In genomic region chr2:118572183-118572836, GRCm38 (mm10) we compare ENCODE assay signal across 12 mouse cellular contexts.
"Had no signal": no experiment of that assay in that cellular context is flagged by ENCODE, and none has a peak within 500 bp of the region (broad histone marks: within the 10 kb centered on the region; RNA-seq: fewer than 3 reads in every experiment).

No protein-coding gene starts in this region.

- H3K4me1 ChIP-seq: kidney, embryonic 15.5 days; limb, embryonic 10.5 days; liver, embryonic 15.5 days; neural tube, embryonic 12.5 days had no signal

- H3K27ac ChIP-seq: kidney, embryonic 15.5 days; left cerebral cortex, adult 2 months; limb, embryonic 10.5 days; liver, embryonic 15.5 days; neural tube, embryonic 12.5 days had no signal

- H3K36me3 ChIP-seq: kidney, embryonic 15.5 days; limb, embryonic 10.5 days; liver, embryonic 15.5 days; neural tube, embryonic 12.5 days had no signal

- H3K9me3 ChIP-seq: kidney, embryonic 15.5 days; limb, embryonic 10.5 days; liver, embryonic 15.5 days; neural tube, embryonic 12.5 days had no signal

- H3K4me2 ChIP-seq: kidney, embryonic 15.5 days; liver, embryonic 11.5 days; liver, embryonic 15.5 days; neural tube, embryonic 12.5 days had no signal

- H3K27me3 ChIP-seq: kidney, embryonic 15.5 days; liver, embryonic 15.5 days; neural tube, embryonic 12.5 days had no signal

- H3K9ac ChIP-seq: kidney, embryonic 15.5 days; liver, embryonic 15.5 days; neural tube, embryonic 12.5 days had no signal

- DNase-seq: kidney, adult 2 months; kidney, postnatal 14 days; midbrain, embryonic 14.5 days; thymus, adult 18-20 months; thymus, postnatal 25 days had no signal

- H3K4me3 ChIP-seq: kidney, embryonic 15.5 days; left cerebral cortex, adult 2 months; limb, embryonic 10.5 days; liver, embryonic 15.5 days; neural tube, embryonic 12.5 days had no signal

- ATAC-seq: intestine, embryonic 16.5 days had no signal
